Mouse (Mus musculus): Measurements from ENCODE around the gene Rps13.

The Rps13 gene

GRCm38 (mm10) chr7:116290559-116290958 lies 43.4 kb downstream of the Rps13 start:
- no peak for DNase-seq (ENCODE audit: low spot score)

DNA sequence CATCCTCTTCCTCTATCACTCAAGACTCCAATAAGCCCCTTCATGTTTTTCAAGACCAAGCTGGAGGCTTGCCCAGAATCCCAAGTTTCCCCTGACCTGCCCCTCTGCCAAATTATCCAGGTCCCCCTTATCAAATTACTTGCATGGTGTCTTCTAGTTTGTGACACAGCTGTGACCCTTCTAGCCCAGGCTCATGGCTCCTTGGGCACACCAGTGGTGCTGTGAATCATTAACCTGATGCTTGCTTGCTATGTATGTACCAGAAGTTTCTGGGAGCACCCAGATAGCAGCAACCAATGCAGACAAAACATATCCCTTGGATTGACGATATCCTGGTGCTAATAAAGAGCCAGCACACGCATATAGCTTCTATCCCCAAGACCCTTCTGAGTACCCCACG lies 45.0 kb downstream of the Rps13 start:
- no peak for DNase-seq (ENCODE audit: low spot score)

GRCm38 (mm10) chr7:116287959-116288358 lies 46.0 kb downstream of the Rps13 start:
- DNase-seq (ENCODE audit: low spot score), result no peak

- DNase-seq (ENCODE audit: low spot score), result no peak
These were observed 47.2 kb downstream of the Rps13 start for GRCm38 (mm10) chr7:116286611-116287355.

DNA sequence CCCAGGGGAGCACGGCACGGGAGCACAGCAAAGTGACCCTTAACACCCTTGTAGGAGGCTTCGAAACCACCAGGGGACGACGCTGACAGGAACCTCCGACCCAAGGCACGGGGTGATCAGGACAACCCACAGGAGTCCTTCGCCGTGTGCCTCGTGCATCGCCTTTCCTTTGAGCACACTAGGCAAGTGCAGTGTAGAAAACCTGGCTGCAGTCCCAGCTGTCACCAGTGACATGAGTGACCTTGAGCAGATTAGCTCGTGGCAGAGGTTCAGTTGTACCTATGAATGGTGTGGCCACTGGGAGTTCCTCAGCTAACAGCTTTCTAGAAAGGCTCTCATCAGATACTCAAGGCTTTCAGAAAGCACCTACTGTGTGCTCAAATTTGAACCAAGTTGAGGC lies 47.8 kb downstream of the Rps13 start:
- no peak for DNase-seq (ENCODE audit: low spot score)

DNA sequence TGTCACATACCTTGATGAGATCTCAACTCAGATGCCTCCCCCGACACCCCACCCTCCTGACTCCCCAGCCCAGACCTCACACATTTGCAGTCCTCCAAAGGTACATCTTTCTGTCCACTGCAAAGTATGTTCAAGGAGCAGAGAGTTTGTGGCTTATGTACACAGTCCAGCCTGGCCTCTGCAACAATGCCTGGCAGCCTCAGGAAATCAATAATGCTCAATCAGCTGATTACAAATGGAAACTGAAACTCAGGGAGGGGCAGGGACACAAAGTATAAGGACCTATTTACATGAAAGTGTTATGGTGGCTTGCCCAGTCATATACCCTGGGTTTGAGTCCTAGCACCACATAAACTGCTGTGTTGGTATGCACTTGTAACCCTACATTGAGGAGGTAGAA lies 48.8 kb downstream of the Rps13 start:
- no peak for DNase-seq (ENCODE audit: low spot score)

DNA sequence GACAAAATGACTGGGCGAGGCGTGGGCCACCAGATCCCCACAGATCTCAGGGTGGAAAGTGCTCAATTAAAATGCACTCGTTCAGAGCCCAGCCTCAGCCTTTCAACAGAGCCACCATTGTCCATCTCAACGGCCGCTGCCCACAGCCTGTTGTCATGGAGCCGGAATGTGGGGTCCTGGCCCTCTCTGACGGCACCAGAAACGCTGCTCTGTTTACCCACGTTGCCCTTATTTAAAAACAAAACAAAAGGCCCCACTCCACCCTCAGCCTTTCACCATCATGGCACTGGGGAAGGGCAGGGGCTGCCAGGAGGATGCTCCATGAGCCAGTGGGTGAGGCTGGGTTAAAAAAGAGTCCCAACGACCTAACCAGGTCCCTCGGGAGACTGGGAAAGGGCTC lies 51.2 kb downstream of the Rps13 start:
- DNase-seq (ENCODE audit: low spot score), result no peak
